8 mouse cellular contexts compared by ENCODE assay signal in the genomic region with DNA sequence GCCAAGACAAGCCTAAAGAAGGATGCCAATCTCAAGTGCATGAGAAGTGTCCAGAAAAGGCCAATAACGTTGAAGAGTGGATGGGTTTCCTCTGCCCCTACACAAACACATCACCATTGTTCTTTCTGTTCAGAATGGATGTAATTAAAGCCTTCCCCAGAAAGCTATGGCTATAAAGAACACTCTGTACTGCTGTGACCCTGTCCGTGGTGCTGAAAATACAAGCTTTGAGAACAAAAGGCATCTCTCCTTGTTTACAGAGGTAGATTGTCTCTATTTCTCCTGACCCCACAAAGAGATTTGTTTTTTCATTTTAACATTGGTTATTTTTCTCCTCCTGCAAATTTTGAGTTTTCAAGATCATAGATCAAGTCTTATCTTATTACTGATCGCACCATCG.
DNase-seq lines count a peak whose midpoint lies in the region; ATAC-seq and TF ChIP-seq lines count a peak whose summit lies in the region.

No protein-coding gene starts in this region.

- H3K4me2 ChIP-seq in heart, embryonic 12.5 days: no peak overlapping the region

- no peak overlapping the region for H3K4me3 ChIP-seq in ES-E14 (ENCODE audit: insufficient read depth in 1 of 2, low read depth in 1 of 2, low read length in 2 of 2, poor library complexity in 1 of 2, severe bottlenecking in 1 of 2)
- H3K4me3 ChIP-seq in heart, embryonic 12.5 days: no peak overlapping the region

- ATAC-seq in megakaryocyte progenitor cell, adult 5-6 weeks (replicated peaks; ENCODE audit: poor library complexity): 0 out of 2 replicates have a peak, but pooled peaks have one; percentile 52
- ATAC-seq in heart, embryonic 12.5 days (ENCODE audit: insufficient number of reproducible peaks, low FRiP score): no peak

- DNase-seq in kidney, adult 9 months: peak; percentile 35
- DNase-seq in kidney, adult 18-20 months: no peak
- DNase-seq in ES-E14 (ENCODE audit: low read depth, low spot score): peak; percentile 62
- DNase-seq in adrenal gland, postnatal 36 days: peak; percentile 38 to 51
- no peak for DNase-seq in cerebellum, adult 11 months
- no peak for DNase-seq in frontal cortex, adult 2 months (ENCODE audit: extremely low spot score in 1 of 2, low spot score in 1 of 2)

- no peaks in the 10 kb centered on the region for H3K27me3 ChIP-seq in heart, embryonic 12.5 days (replicated peaks)

- no peak overlapping the region for H3K9ac ChIP-seq in ES-E14 (ENCODE audit: insufficient read depth, low read depth, low read length, poor library complexity, severe bottlenecking)
- no peak overlapping the region for H3K9ac ChIP-seq in heart, embryonic 12.5 days

- H3K4me1 ChIP-seq in ES-E14 (ENCODE audit: control insufficient read depth in 2 of 2, insufficient read depth in 2 of 2, low read length in 2 of 2, poor library complexity in 1 of 2): no peaks in the 10 kb centered on the region
- H3K4me1 ChIP-seq in heart, embryonic 12.5 days (replicated peaks): no peaks in the 10 kb centered on the region

- in situ Hi-C loops in ES-E14 (cut with MboI; ENCODE audit: low sequenced_read_pairs in 2 of 2, unreplicated experiment in 2 of 2): no loop called here

- no peak overlapping the region for H3K27ac ChIP-seq in ES-E14 (ENCODE audit: insufficient read depth, low read depth, low read length, poor library complexity, severe bottlenecking)
- no peak overlapping the region for H3K27ac ChIP-seq in heart, embryonic 12.5 days (ENCODE audit: poor library complexity, severe bottlenecking)

- 44% methylated on average over 4 of the region's 4 CpGs for WGBS in heart, embryonic 12.5 days

- no peaks in the 10 kb centered on the region for H3K36me3 ChIP-seq in ES-E14 (ENCODE audit: control insufficient read depth, insufficient read depth, low read length, poor library complexity, severe bottlenecking)
- no peaks in the 10 kb centered on the region for H3K36me3 ChIP-seq in heart, embryonic 12.5 days

- H3K9me3 ChIP-seq in ES-E14 (ENCODE audit: control insufficient read depth, insufficient read depth, low read depth, low read length): no peaks in the 10 kb centered on the region
- H3K9me3 ChIP-seq in heart, embryonic 12.5 days (replicated peaks): no peaks in the 10 kb centered on the region

TF ChIP-seq in ES-E14, 5 proteins besides CTCF, POLR2A, EP300 and RAD21:
- TF ChIP-seq HCFC1 (IDR thresholded peaks at IDR 0.05; ENCODE audit: borderline replicate concordance, insufficient read depth, low read length) (no peak), ZC3H11A (IDR thresholded peaks at IDR 0.05; ENCODE audit: borderline replicate concordance, low read depth, low read length) (no peak), ZNF384 (IDR thresholded peaks at IDR 0.05; ENCODE audit: low read depth, low read length) (no peak), MAFK (IDR thresholded peaks at IDR 0.05; ENCODE audit: insufficient read depth, low read depth, low read length) (no peak), CHD2 (IDR thresholded peaks at IDR 0.05; ENCODE audit: low read depth, low read length) (no peak)

Comparison
In these comparisons a context has a peak if more than half of its experiments do, and no peak if none do; other contexts are left out.
1. DNase-seq: peak in kidney, adult 9 months (single experiment), ES-E14 (single experiment) and adrenal gland, postnatal 36 days (2 of 2); none in kidney, adult 18-20 months (single experiment), cerebellum, adult 11 months (single experiment) and frontal cortex, adult 2 months (0 of 2).